Mouse (Mus musculus) testis, adult 2 months (tissue): ENCODE measurements around the gene Astn2.

Experiments used
- CTCF ChIP-seq: fragments of 200-500 bp; IDR thresholded peaks from 2 replicates; pipeline ENCODE4 v1.5.1; 2012; ENCODE audit warnings: low read depth, mild to moderate bottlenecking, inconsistent platforms, low read length, moderate library complexity; ENCODE audit not compliant: control insufficient read depth, insufficient read depth, insufficient replicate concordance
- POLR2A ChIP-seq: fragments of 200-500 bp; IDR thresholded peaks from 2 replicates; pipeline ENCODE4 v1.6.1; 2012; ENCODE audit warnings: low read depth, mild to moderate bottlenecking, inconsistent platforms, low read length, moderate library complexity; ENCODE audit not compliant: control insufficient read depth

GRCm38 (mm10) chr4:66242683-66243082, 161.7 kb downstream of the Astn2 start:
- TF ChIP-seq CTCF = no peak
- no peak for TF ChIP-seq POLR2A
